Mouse (Mus musculus): ENCODE data around the gene Ppcdc.

- TF ChIP-seq CTCF (IDR thresholded peaks at IDR 0.05; ENCODE audit: control insufficient read depth, insufficient read depth, insufficient replicate concordance, low read depth, low read length) (no peak), POLR2A (IDR thresholded peaks at IDR 0.05; ENCODE audit: control insufficient read depth, low read depth, low read length) (no peak)
Observed at GRCm38 (mm10) chr9:57487807-57488206, 47.9 kb upstream of the Ppcdc start.

All from testis, adult 2 months (tissue).